9 mouse cellular contexts compared by ENCODE assay signal in genomic region chr11:20232016-20232755, GRCm38 (mm10). TPM values are rescaled to one million over a fixed set of nuclear protein-coding genes. Genes with fewer than 3 reads are reported as not detected.
A peak's percentile ranks its signal among the peaks of the same experiment; 100 is the strongest.
DNase-seq lines count a peak whose midpoint lies in the region; ATAC-seq and TF ChIP-seq lines count a peak whose summit lies in the region.
"Had no signal": no experiment of that assay in that cellular context is flagged by ENCODE, and none has a peak within 500 bp of the region (broad histone marks: within the 10 kb centered on the region; RNA-seq: fewer than 3 reads in every experiment).

No protein-coding gene starts in this region.

- H3K4me2 ChIP-seq in liver, embryonic 15.5 days, result no peak overlapping the region

- peak overlapping the region; percentile 60 for H3K27ac ChIP-seq in kidney, adult 2 months (ENCODE audit: insufficient read depth, low read depth, low read length)
- peak overlapping the region; percentile 100 for H3K27ac ChIP-seq in MEL (ENCODE audit: control insufficient read depth, low read depth, low read length)
- H3K27ac ChIP-seq in liver, embryonic 15.5 days (replicated peaks), result peak overlapping the region; percentile 42; the same call in 1 of the 2 replicates

- H3K9ac ChIP-seq in MEL (ENCODE audit: control insufficient read depth, low read depth, low read length, poor library complexity, severe bottlenecking), result peak overlapping the region; percentile 10
- H3K9ac ChIP-seq in liver, embryonic 15.5 days, result no peak overlapping the region

- H3K79me2 ChIP-seq in MEL (ENCODE audit: control insufficient read depth, insufficient read depth, low read length, poor library complexity), result no peaks in the 10 kb centered on the region

- no peaks in the 10 kb centered on the region for H3K27me3 ChIP-seq in kidney, adult 2 months (replicated peaks; ENCODE audit: control insufficient read depth, insufficient read depth, low read length)
- H3K27me3 ChIP-seq in MEL (ENCODE audit: control insufficient read depth in 1 of 2, insufficient read depth in 2 of 2, low read length in 2 of 2), result no peaks in the 10 kb centered on the region
- no peaks in the 10 kb centered on the region for H3K27me3 ChIP-seq in liver, embryonic 15.5 days

- DNase-seq in kidney, adult 2 months, result no peak
- no peak for DNase-seq in kidney, adult 11 months
- peak; percentile 79 for DNase-seq in MEL (ENCODE audit: low read depth, low spot score)
- DNase-seq in urinary bladder, postnatal 25 days (ENCODE audit: low spot score), result no peak
- DNase-seq in frontal cortex, adult 2 months (ENCODE audit: extremely low spot score in 1 of 2, low spot score in 1 of 2), result no peak
- DNase-seq: right cerebral cortex, postnatal 25 days had no signal

- H3K4me1 ChIP-seq in kidney, adult 2 months (ENCODE audit: control insufficient read depth, insufficient read depth, low read length), result peaks cover 12% of the 10 kb centered on the region
- peaks cover 21 to 30% of the 10 kb centered on the region in 2 experiments for H3K4me1 ChIP-seq in MEL (ENCODE audit: control insufficient read depth in 1 of 2, insufficient read depth in 2 of 2, low read length in 2 of 2)
- peaks cover 31% of the 10 kb centered on the region for H3K4me1 ChIP-seq in liver, embryonic 15.5 days (replicated peaks)

- H3K4me3 ChIP-seq in kidney, adult 2 months (ENCODE audit: insufficient read depth, low read depth, low read length), result no peak overlapping the region
- H3K4me3 ChIP-seq in MEL (ENCODE audit: control insufficient read depth in 1 of 2, insufficient read depth in 1 of 2, low read depth in 2 of 2, low read length in 2 of 2), result no peak overlapping the region
- H3K4me3 ChIP-seq in liver, embryonic 15.5 days (replicated peaks), result no peak overlapping the region

- TF ChIP-seq CTCF in kidney, adult 2 months (conservative IDR thresholded peaks at IDR 0.05; ENCODE audit: insufficient read depth, insufficient read length, low read depth, low read length), result no peak
- no peak for TF ChIP-seq CTCF in MEL (IDR thresholded peaks at IDR 0.05 in 2 of 3, conservative IDR thresholded peaks at IDR 0.05 in 1 of 3; ENCODE audit: control insufficient read depth in 1 of 3, insufficient read depth in 1 of 3, low read depth in 2 of 3, low read length in 3 of 3, poor library complexity in 1 of 3, severe bottlenecking in 1 of 3)

- 40% methylated on average over 4 of the region's 5 CpGs for WGBS in kidney, adult 2 months
- WGBS in liver, embryonic 15.5 days (ENCODE audit: insufficient replicate concordance), result 66% methylated on average over 5 of the region's 5 CpGs

- no peaks in the 10 kb centered on the region for H3K9me3 ChIP-seq in MEL (replicated peaks; ENCODE audit: insufficient read depth, low read length)
- H3K9me3 ChIP-seq in liver, embryonic 15.5 days (replicated peaks), result no peaks in the 10 kb centered on the region

- 0 out of 2 replicates have a peak, but pooled peaks have one; percentile 30 for ATAC-seq in common myeloid progenitor, adult 5-6 weeks (replicated peaks; ENCODE audit: low read depth, poor library complexity, severe bottlenecking)
- ATAC-seq in liver, embryonic 15.5 days (ENCODE audit: insufficient read depth), result 0 out of 2 replicates have a peak, but pooled peaks have one; percentile 16
- ATAC-seq in erythroblast, adult 5-6 weeks (replicated peaks; ENCODE audit: low FRiP score, poor library complexity, severe bottlenecking), result no peak

- peak; percentile 26 to 32; a peak in 3 of 4 replicates for TF ChIP-seq EP300 in MEL (IDR thresholded peaks at IDR 0.05; ENCODE audit: low read depth in 1 of 2, low read length in 2 of 2)

- peaks cover 9% of the 10 kb centered on the region for H3K36me3 ChIP-seq in kidney, adult 2 months (ENCODE audit: control insufficient read depth, insufficient read depth, low read length)
- peaks cover 35 to 48% of the 10 kb centered on the region in 2 experiments for H3K36me3 ChIP-seq in MEL (ENCODE audit: control insufficient read depth in 1 of 2, insufficient read depth in 2 of 2, low read length in 2 of 2)
- H3K36me3 ChIP-seq in liver, embryonic 15.5 days (replicated peaks), result peaks cover 91% of the 10 kb centered on the region

- no peak for TF ChIP-seq RAD21 in MEL (IDR thresholded peaks at IDR 0.05; ENCODE audit: low read depth, low read length)

- no peak for TF ChIP-seq POLR2A in kidney, adult 2 months (IDR thresholded peaks at IDR 0.05; ENCODE audit: low read depth, low read length)
- TF ChIP-seq POLR2A in MEL (IDR thresholded peaks at IDR 0.05; ENCODE audit: control insufficient read depth in 1 of 2, insufficient read depth in 1 of 2, low read depth in 1 of 2, low read length in 2 of 2, poor library complexity in 1 of 2), result no peak; a peak in 1 of 4 replicates

TF ChIP-seq in MEL, 35 proteins besides CTCF, POLR2A, EP300 and RAD21 (continues in another document):
- TF ChIP-seq CHD1 (IDR thresholded peaks at IDR 0.05; ENCODE audit: low read depth, low read length) (0 out of 2 replicates have a peak, but pooled peaks have one; percentile 69), E2F4 (IDR thresholded peaks at IDR 0.05; ENCODE audit: borderline replicate concordance, low read depth, low read length) (peak; percentile 21; the same call in 1 of the 2 replicates), JUND (IDR thresholded peaks at IDR 0.05; ENCODE audit: low read depth, low read length) (no peak), RCOR1 (IDR thresholded peaks at IDR 0.05; ENCODE audit: low read depth, low read length) (no peak), USF2 (IDR thresholded peaks at IDR 0.05; ENCODE audit: borderline replicate concordance in 1 of 2, insufficient read depth in 1 of 2, low read depth in 1 of 2, low read length in 2 of 2) (no peak), TBP (IDR thresholded peaks at IDR 0.05; ENCODE audit: low read depth, low read length) (no peak), ZC3H11A (IDR thresholded peaks at IDR 0.05; ENCODE audit: low read depth, low read length) (no peak), HCFC1 (IDR thresholded peaks at IDR 0.05; ENCODE audit: low read depth, low read length) (no peak), SMC3 (IDR thresholded peaks at IDR 0.05; ENCODE audit: low read depth, low read length) (no peak), SIN3A (IDR thresholded peaks at IDR 0.05; ENCODE audit: low read length) (peak; percentile 78), MAX (IDR thresholded peaks at IDR 0.05; ENCODE audit: low read length) (peak; percentile 56; the same call in 1 of the 2 replicates), CHD2 (IDR thresholded peaks at IDR 0.05; ENCODE audit: low read length) (no peak), USF1 (IDR thresholded peaks at IDR 0.05; ENCODE audit: low read depth, low read length) (no peak), ELF1 (IDR thresholded peaks at IDR 0.05; ENCODE audit: low read depth, low read length) (no peak), ZKSCAN1 (IDR thresholded peaks at IDR 0.05; ENCODE audit: low read depth, low read length) (no peak), ZMIZ1 (IDR thresholded peaks at IDR 0.05; ENCODE audit: low read depth, low read length) (no peak), TAL1 (IDR thresholded peaks at IDR 0.05; ENCODE audit: low read length) (no peak), KAT2A (conservative IDR thresholded peaks at IDR 0.05; ENCODE audit: low read depth, low read length) (no peak), ZNF384 (IDR thresholded peaks at IDR 0.05; ENCODE audit: low read depth, low read length) (peak; percentile 80), MEF2A (IDR thresholded peaks at IDR 0.05; ENCODE audit: extremely low read depth, insufficient replicate concordance, low read depth, low read length, poor library complexity, severe bottlenecking) (no peak), ETS1 (IDR thresholded peaks at IDR 0.05; ENCODE audit: low read depth, low read length) (peak; percentile 29; the same call in 1 of the 2 replicates), GABPA (IDR thresholded peaks at IDR 0.05; ENCODE audit: low read depth, low read length) (no peak), MAFK (IDR thresholded peaks at IDR 0.05; ENCODE audit: borderline replicate concordance, low read depth, low read length) (no peak), BHLHE40 (IDR thresholded peaks at IDR 0.05; ENCODE audit: borderline replicate concordance, low read depth, low read length) (no peak), NRF1 (IDR thresholded peaks at IDR 0.05; ENCODE audit: insufficient read depth, low read depth, low read length, poor library complexity, severe bottlenecking) (no peak), POLR2AphosphoS5 (IDR thresholded peaks at IDR 0.05; ENCODE audit: borderline replicate concordance, low read depth, low read length) (no peak), TCF12 (IDR thresholded peaks at IDR 0.05; ENCODE audit: low read depth, low read length) (no peak), UBTF (IDR thresholded peaks at IDR 0.05; ENCODE audit: borderline replicate concordance, insufficient read depth, low read depth, low read length) (no peak), POLR2AphosphoS2 (IDR thresholded peaks at IDR 0.05; ENCODE audit: low read length) (no peak), MYB (IDR thresholded peaks at IDR 0.05; ENCODE audit: low read depth, low read length) (no peak)

RNA-seq across cellular contexts. Expression of gene Cep68, which starts 17.0 kb away (rescaled TPM):
- polyA plus RNA-seq in kidney, adult 2 months (2012; rRNA removed), result 15.4 and 17.4 TPM in 2 replicates
- 20.0 and 22.2 TPM in 2 replicates for total RNA-seq in MEL (2012; rRNA removed)
- polyA plus RNA-seq in MEL (2012; ENCODE audit: insufficient read depth in 1 of 2, insufficient read length in 2 of 2, low read depth in 1 of 2, low replicate concordance in 2 of 2, missing spikeins in 1 of 2), result 10 to 100 TPM in 1 of 2 experiments, not detected in 1; 24.7 TPM
- total RNA-seq in common myeloid progenitor, adult 5-6 weeks (2017), result 33.4 and 46.1 TPM in 2 replicates
- polyA plus RNA-seq in liver, embryonic 15.5 days (2015; fragmentation: Nextera tagmentation; extraction: Ambion mirVana), result 7.0 and 7.1 TPM in 2 replicates
- 18.9 and 19.6 TPM in 2 replicates for polyA plus RNA-seq in frontal cortex, adult 2 months (2012; rRNA removed)
- 5.8 and 5.9 TPM in 2 replicates for total RNA-seq in erythroblast, adult 5-6 weeks (2015; ENCODE audit: low replicate concordance)
- 4.3 and 6.9 TPM in 2 replicates for total RNA-seq in erythroblast, adult 5-6 weeks (2017; ENCODE audit: low replicate concordance)

RNA-seq across cellular contexts. Expression of gene Rab1a, which starts 31.0 kb away (rescaled TPM):
- polyA plus RNA-seq in kidney, adult 2 months (2012; rRNA removed), result 97.5 and 119 TPM in 2 replicates
- 79.5 and 83.9 TPM in 2 replicates for total RNA-seq in MEL (2012; rRNA removed)
- polyA plus RNA-seq in MEL (2012; ENCODE audit: insufficient read depth in 1 of 2, insufficient read length in 2 of 2, low read depth in 1 of 2, low replicate concordance in 2 of 2, missing spikeins in 1 of 2), result 100 to 1,000 TPM; 139 to 336 TPM
- 76.4 and 95.4 TPM in 2 replicates for total RNA-seq in common myeloid progenitor, adult 5-6 weeks (2017)
- polyA plus RNA-seq in liver, embryonic 15.5 days (2015; fragmentation: Nextera tagmentation; extraction: Ambion mirVana), result 80.4 and 96.4 TPM in 2 replicates
- polyA plus RNA-seq in frontal cortex, adult 2 months (2012; rRNA removed), result 210 and 221 TPM in 2 replicates
- total RNA-seq in erythroblast, adult 5-6 weeks (2015; ENCODE audit: low replicate concordance), result 68.5 and 87.2 TPM in 2 replicates
- 49.2 and 74.0 TPM in 2 replicates for total RNA-seq in erythroblast, adult 5-6 weeks (2017; ENCODE audit: low replicate concordance)

Comparison
In these comparisons a context has a peak if more than half of its experiments do, and no peak if none do; other contexts are left out.
1. H3K27ac ChIP-seq: peak in every context shown above with its lines; median percentile 100 in MEL; 60 in kidney, adult 2 months; 42 in liver, embryonic 15.5 days.